Mouse (Mus musculus) myocyte (in vitro differentiated cells): ENCODE measurements at regions not wholly inside any gene's neighbourhood (a gene's known extent, or its start where the extent isn't known, plus 50 kb on each side); places are given as distances from the start of the nearest gene placed in this dataset.

Experiments
- H3K27me3 ChIP-seq: one replicate; pipeline ENCODE4 v1.6.1; 2011; ENCODE audit not compliant: control insufficient read depth, insufficient read depth, insufficient read length
- H3K36me3 ChIP-seq: one replicate; pipeline ENCODE4 v1.6.1; 2011; ENCODE audit not compliant: control insufficient read depth, insufficient read depth
- H3K4me2 ChIP-seq: one replicate; pipeline ENCODE4 v1.6.1; 2011; ENCODE audit warnings: low read depth, control low read depth
- H3K4me3 ChIP-seq: one replicate; pipeline ENCODE4 v1.5.1; 2011; ENCODE audit warnings: mild to moderate bottlenecking, control low read depth, moderate library complexity
- H3K79me2 ChIP-seq: one replicate; pipeline ENCODE4 v1.6.1; 2011; ENCODE audit not compliant: control insufficient read depth, insufficient read depth
- H3ac ChIP-seq: one replicate; pipeline ENCODE4 v1.6.1; 2011; ENCODE audit not compliant: control insufficient read depth, insufficient read length
- CEBPB ChIP-seq: IDR thresholded peaks from 2 replicates; pipeline ENCODE4 v1.6.1; 2011; ENCODE audit warnings: mild to moderate bottlenecking, moderate library complexity; ENCODE audit not compliant: poor library complexity, insufficient read depth, severe bottlenecking
- E2F4 ChIP-seq: IDR thresholded peaks from one replicate; pipeline ENCODE4 v1.6.1; 2011; ENCODE audit warnings: mild to moderate bottlenecking, control low read depth, moderate library complexity; ENCODE audit not compliant: insufficient read depth
- MAX ChIP-seq: IDR thresholded peaks from one replicate; pipeline ENCODE4 v1.6.1; 2011; ENCODE audit warnings: low read depth, mild to moderate bottlenecking, control low read depth
- MYOD1 ChIP-seq, 3 experiments: IDR thresholded peaks; one replicate each; pipeline ENCODE4 v1.6.1; 2011; ENCODE audit warnings: control low read depth in 2 of 3, low read depth in 2 of 3, mild to moderate bottlenecking in 2 of 3, moderate library complexity in 1 of 3; ENCODE audit not compliant: insufficient read length in 2 of 3, control insufficient read depth in 1 of 3
- MYOG ChIP-seq, 3 experiments: IDR thresholded peaks; one replicate each; pipeline ENCODE4 v1.6.1; 2011; ENCODE audit warnings: control low read depth in 2 of 3, low read depth in 2 of 3, mild to moderate bottlenecking in 2 of 3; ENCODE audit not compliant: insufficient read length in 2 of 3, control insufficient read depth in 1 of 3, insufficient read depth in 1 of 3
- POLR2A ChIP-seq: IDR thresholded peaks from one replicate; pipeline ENCODE4 v1.6.1; 2011; ENCODE audit warnings: low read depth, mild to moderate bottlenecking, control low read depth, moderate library complexity; ENCODE audit not compliant: insufficient read length
- POLR2AphosphoS2 ChIP-seq: IDR thresholded peaks from one replicate; pipeline ENCODE4 v1.6.1; 2011; ENCODE audit warnings: low read depth, control low read depth; ENCODE audit not compliant: insufficient read length
- REST ChIP-seq: IDR thresholded peaks from one replicate; pipeline ENCODE4 v1.6.1; 2011; ENCODE audit warnings: mild to moderate bottlenecking, control low read depth, moderate library complexity; ENCODE audit not compliant: insufficient read depth, insufficient read length
- SRF ChIP-seq: IDR thresholded peaks from one replicate; pipeline ENCODE4 v1.6.1; 2011; ENCODE audit warnings: low read depth; ENCODE audit not compliant: control insufficient read depth, insufficient read length
- TCF12 ChIP-seq: IDR thresholded peaks from one replicate; pipeline ENCODE4 v1.6.1; 2011; ENCODE audit warnings: mild to moderate bottlenecking, control low read depth; ENCODE audit not compliant: poor library complexity, insufficient read depth, severe bottlenecking
- TCF3 ChIP-seq: IDR thresholded peaks from one replicate; pipeline ENCODE4 v1.6.1; 2011; ENCODE audit warnings: low read depth, control low read depth; ENCODE audit not compliant: insufficient read length
- USF1 ChIP-seq: IDR thresholded peaks from one replicate; pipeline ENCODE4 v1.6.1; 2011; ENCODE audit warnings: low read depth, mild to moderate bottlenecking, control low read depth, moderate library complexity

DNA sequence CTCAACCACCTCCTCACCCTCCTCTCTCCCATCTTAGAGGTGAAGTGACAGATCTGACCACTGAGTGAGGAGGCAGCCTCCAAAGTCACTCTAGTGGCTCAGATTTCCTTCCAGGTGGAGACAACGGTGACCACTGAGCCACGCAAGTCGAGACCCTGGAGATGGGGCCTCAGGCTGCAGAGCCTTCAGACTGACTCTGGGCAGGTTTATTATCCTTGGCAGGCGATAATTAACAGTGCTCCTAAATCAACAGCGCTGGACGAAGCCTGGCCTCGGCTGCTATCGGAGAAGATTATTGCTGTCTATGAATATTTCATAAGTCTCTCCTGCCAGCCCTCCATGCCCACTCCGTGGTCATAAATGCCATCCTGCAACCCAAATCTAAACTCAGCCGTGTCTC, 79.1 kb upstream of the 1700021F07Rik start:
- H3K4me3 ChIP-seq, result no peak overlapping the region
- no peaks in the 10 kb centered on the region for H3K79me2 ChIP-seq
- no peaks in the 10 kb centered on the region for H3K27me3 ChIP-seq
- no peaks in the 10 kb centered on the region for H3K36me3 ChIP-seq
- TF ChIP-seq MAX, result no peak
- no peak for TF ChIP-seq SRF
- no peak for TF ChIP-seq POLR2AphosphoS2
- no peak for TF ChIP-seq MYOD1 (IDR thresholded peaks at IDR 0.05; ENCODE audit: control insufficient read depth in 1 of 3, insufficient read length in 2 of 3, low read depth in 2 of 3)
- no peak for TF ChIP-seq USF1
- no peak for TF ChIP-seq REST
- no peak for TF ChIP-seq MYOG (IDR thresholded peaks at IDR 0.05; ENCODE audit: control insufficient read depth in 1 of 3, insufficient read depth in 1 of 3, insufficient read length in 2 of 3, low read depth in 2 of 3)
- no peak for TF ChIP-seq E2F4
- TF ChIP-seq POLR2A, result no peak
- no peak for TF ChIP-seq TCF12
- no peak for TF ChIP-seq TCF3
- TF ChIP-seq CEBPB, result no peak
- no peak overlapping the region for H3ac ChIP-seq
- no peak overlapping the region for H3K4me2 ChIP-seq

DNA sequence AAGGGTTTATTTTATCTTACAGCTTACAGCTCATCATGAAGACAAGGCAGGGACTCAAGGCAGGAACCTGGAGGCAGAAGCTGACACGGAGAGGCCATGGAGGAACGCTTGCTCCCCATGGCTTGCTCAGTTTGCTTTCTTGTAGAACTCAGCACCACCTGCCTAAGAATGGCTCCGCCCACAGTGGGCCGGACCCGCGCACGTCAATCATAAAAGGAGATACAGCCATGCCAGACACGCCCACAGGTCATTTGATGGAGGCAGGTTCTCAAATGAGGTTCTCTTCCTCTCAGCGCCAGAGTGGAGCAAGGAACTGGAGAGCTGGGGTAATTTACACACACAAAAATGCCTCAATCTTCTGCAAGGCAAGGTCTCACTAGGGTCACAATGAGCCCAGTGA, 78.0 kb upstream of the 1700021F07Rik start:
- Histone ChIP-seq H3ac (no peak overlapping the region), H3K36me3 (no peaks in the 10 kb centered on the region), H3K27me3 (no peaks in the 10 kb centered on the region), H3K4me2 (no peak overlapping the region), H3K4me3 (no peak overlapping the region), H3K79me2 (no peaks in the 10 kb centered on the region)
- TF ChIP-seq E2F4, result no peak
- no peak for TF ChIP-seq REST
- TF ChIP-seq TCF12, result no peak
- TF ChIP-seq TCF3, result no peak

DNA sequence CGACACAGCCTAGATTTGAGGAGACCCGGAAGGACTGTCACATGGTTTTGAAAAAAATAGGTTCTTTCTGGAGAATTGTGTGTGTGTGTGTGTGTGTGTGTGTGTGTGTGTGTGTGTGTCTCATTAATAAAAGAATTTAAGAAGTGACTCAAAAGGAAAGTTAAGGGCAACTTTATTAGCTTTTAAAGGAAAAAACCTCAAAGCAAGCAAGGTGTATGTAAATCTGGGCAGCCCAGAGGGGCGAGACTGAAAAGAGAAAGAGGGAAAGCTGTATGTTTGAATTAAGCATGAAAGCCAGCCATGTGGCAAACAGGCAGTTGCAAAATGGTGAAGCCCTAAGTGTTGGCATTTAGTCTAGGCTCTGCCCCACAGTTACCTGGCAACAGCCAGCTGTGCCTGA, 77.3 kb upstream of the 1700021F07Rik start:
- H3K27me3 ChIP-seq, result no peaks in the 10 kb centered on the region
- no peak overlapping the region for H3K4me2 ChIP-seq
- H3K36me3 ChIP-seq, result no peaks in the 10 kb centered on the region
- H3ac ChIP-seq, result no peak overlapping the region
- no peak overlapping the region for H3K4me3 ChIP-seq
- TF ChIP-seq MYOG (IDR thresholded peaks at IDR 0.05; ENCODE audit: control insufficient read depth in 1 of 3, insufficient read depth in 1 of 3, insufficient read length in 2 of 3, low read depth in 2 of 3) (no peak), CEBPB (no peak), MAX (no peak), E2F4 (no peak), SRF (no peak), POLR2AphosphoS2 (no peak), MYOD1 (IDR thresholded peaks at IDR 0.05; ENCODE audit: control insufficient read depth in 1 of 3, insufficient read length in 2 of 3, low read depth in 2 of 3) (no peak), TCF3 (no peak), USF1 (no peak), REST (no peak), POLR2A (no peak), TCF12 (no peak)
- H3K79me2 ChIP-seq, result no peaks in the 10 kb centered on the region

DNA sequence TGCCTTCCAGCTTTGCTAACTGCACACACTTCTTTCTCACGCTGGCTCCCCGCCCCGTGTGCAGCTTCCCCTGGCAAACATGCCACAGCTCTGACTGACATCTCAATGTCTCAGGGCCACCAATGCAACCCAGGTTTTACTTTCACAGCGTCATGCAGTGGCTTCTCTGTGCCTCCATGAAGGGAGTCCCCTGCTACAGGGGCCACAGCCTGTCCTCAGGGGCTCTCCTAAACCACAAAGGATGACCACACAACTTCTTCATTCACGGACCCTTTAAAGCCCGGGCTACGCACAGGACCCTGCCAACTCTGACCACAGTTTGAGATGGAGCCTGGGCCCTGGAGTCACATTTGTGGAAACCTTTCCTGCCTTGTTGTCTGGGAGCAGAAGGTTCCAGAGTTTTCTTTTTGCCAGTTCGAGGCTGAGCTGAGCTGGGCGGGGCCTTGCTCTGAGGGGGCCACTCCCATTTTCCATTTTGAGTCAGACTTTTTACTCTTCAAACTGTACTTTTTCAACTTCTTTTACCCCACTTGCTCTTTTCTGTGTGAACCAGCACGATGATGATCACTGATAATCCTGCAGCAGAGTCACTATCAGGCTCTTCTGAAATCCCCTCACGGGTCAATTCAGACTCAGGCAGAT, 73.7 kb upstream of the 1700021F07Rik start:
- TF ChIP-seq REST (no peak), MAX (no peak), USF1 (no peak), TCF12 (no peak), MYOD1 (IDR thresholded peaks at IDR 0.05; ENCODE audit: control insufficient read depth in 1 of 3, insufficient read length in 2 of 3, low read depth in 2 of 3) (no peak), CEBPB (no peak), E2F4 (no peak), POLR2AphosphoS2 (no peak), TCF3 (no peak), POLR2A (no peak), SRF (no peak), MYOG (IDR thresholded peaks at IDR 0.05; ENCODE audit: control insufficient read depth in 1 of 3, insufficient read depth in 1 of 3, insufficient read length in 2 of 3, low read depth in 2 of 3) (no peak)
- Histone ChIP-seq H3K79me2 (no peaks in the 10 kb centered on the region), H3ac (no peak overlapping the region)

DNA sequence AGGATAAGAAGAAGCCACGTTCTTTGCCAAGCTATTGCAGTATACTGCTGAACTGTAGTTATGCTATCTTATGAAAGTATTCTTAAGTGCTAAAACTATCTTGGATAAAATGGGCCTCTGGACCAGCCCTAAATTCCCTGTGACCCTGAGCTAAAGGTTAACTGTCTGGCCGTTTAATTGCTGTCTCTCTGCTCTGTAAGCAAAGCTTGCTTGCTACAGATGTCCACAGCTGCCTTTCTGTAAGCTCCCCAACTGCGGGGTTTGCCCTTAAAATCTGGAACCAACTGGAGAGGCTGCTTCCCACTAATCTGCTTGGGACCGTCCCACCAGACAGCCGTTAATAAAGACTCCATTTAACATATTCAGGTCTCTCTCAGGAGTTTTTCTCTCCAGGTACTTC, 73.2 kb upstream of the 1700021F07Rik start:
- Histone ChIP-seq H3ac (no peak overlapping the region), H3K27me3 (no peaks in the 10 kb centered on the region), H3K36me3 (no peaks in the 10 kb centered on the region), H3K4me3 (no peak overlapping the region), H3K79me2 (no peaks in the 10 kb centered on the region), H3K4me2 (no peak overlapping the region)
- TF ChIP-seq POLR2AphosphoS2 (no peak), MYOG (IDR thresholded peaks at IDR 0.05; ENCODE audit: control insufficient read depth in 1 of 3, insufficient read depth in 1 of 3, insufficient read length in 2 of 3, low read depth in 2 of 3) (no peak), SRF (no peak), MAX (no peak), MYOD1 (IDR thresholded peaks at IDR 0.05; ENCODE audit: control insufficient read depth in 1 of 3, insufficient read length in 2 of 3, low read depth in 2 of 3) (no peak), POLR2A (no peak)

More for the DNA sequence above, 73.7 kb upstream of the 1700021F07Rik start:
- Histone ChIP-seq H3K27me3 (no peaks in the 10 kb centered on the region), H3K4me3 (no peak overlapping the region), H3K36me3 (no peaks in the 10 kb centered on the region), H3K4me2 (no peak overlapping the region)
